Mouse (Mus musculus) kidney, adult 2 months (tissue): Measurements from ENCODE around the gene Naa16. TPM values are rescaled to one million over a fixed set of nuclear protein-coding genes. Genes with fewer than 3 reads are reported as not detected.
"Not testable (repeated sequence)": the region's sequence is repeated elsewhere in the genome, so short reads cannot be mapped to it uniquely, and the experiment has no call there.

Source experiments
- DNase-seq: peaks from one replicate; pipeline ENCODE4 v3.0.0; 2021
- H3K27ac ChIP-seq: fragments of 200-500 bp; 2 replicates; pipeline ENCODE4 v1.5.1; 2012; ENCODE audit warnings: low read depth, low read length, control low read depth, inconsistent platforms; ENCODE audit not compliant: insufficient read depth
- H3K27me3 ChIP-seq: fragments of 200-500 bp; replicated peaks from 2 replicates; pipeline ENCODE4 v1.6.1; 2012; ENCODE audit warnings: mild to moderate bottlenecking, moderate library complexity, low read length, inconsistent platforms; ENCODE audit not compliant: control insufficient read depth, insufficient read depth
- H3K36me3 ChIP-seq: fragments of 200-500 bp; 2 replicates; pipeline ENCODE4 v1.6.1; 2012; ENCODE audit warnings: mild to moderate bottlenecking, moderate library complexity, low read length, inconsistent platforms; ENCODE audit not compliant: control insufficient read depth, insufficient read depth
- H3K4me1 ChIP-seq: fragments of 200-500 bp; 2 replicates; pipeline ENCODE4 v1.6.1; 2011; ENCODE audit warnings: low read length; ENCODE audit not compliant: control insufficient read depth, insufficient read depth
- H3K4me3 ChIP-seq: fragments of 200-500 bp; 2 replicates; pipeline ENCODE4 v1.5.1; 2011; ENCODE audit warnings: mild to moderate bottlenecking, low read depth, low read length, control low read depth; ENCODE audit not compliant: insufficient read depth
- CTCF ChIP-seq: fragments of 200-500 bp; conservative IDR thresholded peaks from 2 replicates; pipeline ENCODE4 v1.5.1; 2011; ENCODE audit warnings: low read depth, mild to moderate bottlenecking, control low read depth, low read length, moderate library complexity, mixed read lengths; ENCODE audit not compliant: insufficient read depth, insufficient read length
- POLR2A ChIP-seq: fragments of 200-500 bp; IDR thresholded peaks from one replicate; pipeline ENCODE4 v1.6.1; 2011; ENCODE audit warnings: low read depth, low read length, control low read depth
- WGBS: fragments of 180-500 bp; shearing (Covaris S2); methylation state at CpG from one replicate; pipeline ENCODE4 v1.1.7; 2018; 5-methylcytosine and 5-hydroxymethylcytosine counted together
- polyA plus RNA-seq: library from polyadenylated mRNA; depleted of rRNA; stranded (reverse); fragments of >200 nt; gene quantifications from 2 replicates; pipeline ENCODE4 v1.2.3, GENCODE M21; 2012; rRNA removed

The Naa16 gene
- polyA plus RNA-seq = 1.5 and 3.1 TPM in 2 replicates

- H3K4me3 ChIP-seq = peak within 1 kb of the TSS; percentile 86
- H3K27ac ChIP-seq = peak within 1 kb of the TSS; percentile 97
- peaks cover 7% of the 10 kb centered on the region; the same call in 1 of the 2 replicates for H3K4me1 ChIP-seq
- TF ChIP-seq CTCF (peak; percentile 28; the same call in 1 of the 2 replicates), POLR2A (peak; percentile 75)
- peak; percentile 96 for DNase-seq
- under 1% methylated on average over 71 of the region's 71 CpGs for WGBS
- H3K27me3 ChIP-seq = no peaks in the 10 kb centered on the region
- H3K36me3 ChIP-seq = no peaks in the 10 kb centered on the region
These were observed at the start of gene Naa16 for GRCm38 (mm10) chr14:79390265-79390926. Naa16 (minus strand) TSS chr14:79390778.

- TF ChIP-seq POLR2A = no peak
- no peak for TF ChIP-seq CTCF
- DNase-seq = no peak
- H3K36me3 ChIP-seq = no peaks in the 10 kb centered on the region
- no peaks in the 10 kb centered on the region for H3K27me3 ChIP-seq
- H3K27ac ChIP-seq = no peak overlapping the region
- H3K4me3 ChIP-seq = no peak overlapping the region
- H3K4me1 ChIP-seq = no peaks in the 10 kb centered on the region
- WGBS = 84% methylated on average over 1 of the region's 1 CpGs
These were observed 43.5 kb upstream of the Naa16 start for GRCm38 (mm10) chr14:79434068-79434467.

GRCm38 (mm10) chr14:79426730-79427365, 36.3 kb upstream of the Naa16 start:
- peak; percentile 7 for DNase-seq
- not testable (repeated sequence) for H3K4me1 ChIP-seq, H3K36me3 ChIP-seq, H3K27me3 ChIP-seq
- 49% methylated on average over 15 of the region's 59 CpGs for whole genome bisulfite sequencing
- peak overlapping the region; percentile 97; the same call in 1 of the 2 replicates for H3K4me3 ChIP-seq
- H3K27ac ChIP-seq = peak overlapping the region; percentile 73; the same call in 1 of the 2 replicates

GRCm38 (mm10) chr14:79425979-79426729, 35.6 kb upstream of the Naa16 start, which contains the start of gene Kbtbd7:
Kbtbd7 (plus strand) TSS chr14:79426511.
- WGBS = under 1% methylated on average over 44 of the region's 44 CpGs
- peak within 1 kb of the TSS; percentile 73; the same call in 1 of the 2 replicates for H3K27ac ChIP-seq
- no peaks in the 10 kb centered on the region for H3K27me3 ChIP-seq
- no peaks in the 10 kb centered on the region for H3K36me3 ChIP-seq
- no peaks in the 10 kb centered on the region for H3K4me1 ChIP-seq
- peak; percentile 97 for DNase-seq
- peak within 1 kb of the TSS; percentile 97 for H3K4me3 ChIP-seq
- TF ChIP-seq POLR2A (peak; percentile 39), CTCF (no peak)

GRCm38 (mm10) chr14:79420083-79420685, 29.6 kb upstream of the Naa16 start:
- no peaks in the 10 kb centered on the region for H3K4me1 ChIP-seq
- no peak overlapping the region for H3K27ac ChIP-seq
- no peak for DNase-seq
- 82% methylated on average over 20 of the region's 20 CpGs for WGBS
- no peak overlapping the region for H3K4me3 ChIP-seq
- H3K27me3 ChIP-seq = no peaks in the 10 kb centered on the region
- TF ChIP-seq CTCF (no peak), POLR2A (no peak)
- no peaks in the 10 kb centered on the region; the same call in 1 of the 2 replicates for H3K36me3 ChIP-seq

- Histone ChIP-seq H3K27ac (no peak overlapping the region), H3K27me3 (no peaks in the 10 kb centered on the region), H3K4me3 (no peak overlapping the region), H3K4me1 (no peaks in the 10 kb centered on the region), H3K36me3 (no peaks in the 10 kb centered on the region; the same call in none of the 2 replicates)
- WGBS = 89% methylated on average over 6 of the region's 6 CpGs
- DNase-seq = no peak
- no peak for TF ChIP-seq CTCF
- no peak for TF ChIP-seq POLR2A
These were observed 22.5 kb upstream of the Naa16 start for GRCm38 (mm10) chr14:79413121-79413520.
